Mouse (Mus musculus): ENCODE results near the gene Tmem201. TPM values are rescaled to one million over a fixed set of nuclear protein-coding genes. Genes with fewer than 3 reads are reported as not detected.
"Not testable (repeated sequence)": the region's sequence is repeated elsewhere in the genome, so short reads cannot be mapped to it uniquely, and the experiment has no call there.

Tmem201 gene
- total and polyA plus RNA-seq, 3 experiments: 85.9 to 107 (median 93.3) TPM

DNA sequence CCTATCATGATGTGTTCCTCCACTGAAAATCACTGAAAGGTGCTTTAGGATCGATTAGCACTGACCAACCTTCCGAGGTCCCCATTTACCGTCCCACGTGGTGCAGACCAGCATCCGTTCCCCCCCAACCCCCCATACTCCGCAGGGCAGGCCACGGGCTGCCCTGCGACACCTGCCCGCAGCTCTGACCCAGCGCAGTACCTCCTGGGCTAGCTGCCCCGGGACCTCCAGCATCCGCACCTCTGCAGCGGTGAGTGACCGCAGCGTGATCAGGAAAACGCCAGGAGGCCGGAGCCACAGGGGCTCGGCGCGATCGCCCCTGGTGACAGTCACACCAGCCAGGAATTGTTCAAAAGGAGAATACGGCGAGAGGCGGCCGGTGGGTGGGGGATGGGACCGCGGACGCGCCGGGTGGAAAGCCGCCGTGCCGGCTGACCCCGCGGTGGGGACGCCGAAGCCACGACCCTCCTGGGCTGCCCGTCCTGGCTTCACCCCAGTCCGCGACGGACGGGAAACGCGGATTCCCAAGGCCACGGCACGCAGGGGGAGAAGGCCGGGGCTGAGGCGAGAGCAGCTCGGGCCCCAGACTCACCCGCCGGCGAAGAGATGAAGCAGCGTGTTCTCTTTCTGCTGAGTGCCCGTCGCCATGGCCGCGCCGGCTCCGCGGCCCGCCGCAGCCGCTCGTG is 35.7 kb upstream of the Tmem201 start:
- no peaks in the 10 kb centered on the region for H3K36me3 ChIP-seq (ENCODE audit: control insufficient read depth, insufficient read depth, low read length)
- H3K27ac ChIP-seq: peak overlapping the region; percentile 91
- H3K4me1 ChIP-seq (ENCODE audit: control insufficient read depth, insufficient read depth, low read length): peaks cover 10% of the 10 kb centered on the region
- no peak for TF ChIP-seq CTCF (IDR thresholded peaks at IDR 0.05)
- no peak for TF ChIP-seq EP300 (IDR thresholded peaks at IDR 0.05; ENCODE audit: insufficient read depth, low read depth, low read length)
- no peak for TF ChIP-seq POLR2A (IDR thresholded peaks at IDR 0.05; ENCODE audit: insufficient read depth, low read depth, low read length)
- peak overlapping the region; percentile 74 for H3K4me3 ChIP-seq
- intact Hi-C loops (cut with DNase I): no loop called here
- peaks cover 4% of the 10 kb centered on the region; the same call in 1 of the 2 replicates for H3K79me2 ChIP-seq (replicated peaks; ENCODE audit: control insufficient read depth, insufficient read depth, low read length)
- H3K9ac ChIP-seq (ENCODE audit: low read depth, low read length): peak overlapping the region; percentile 91
- 1% methylated on average over 64 of the region's 65 CpGs for WGBS
- DNase-seq: no peak
- no peaks in the 10 kb centered on the region for H3K27me3 ChIP-seq (ENCODE audit: control insufficient read depth, insufficient read depth, low read length)

DNA sequence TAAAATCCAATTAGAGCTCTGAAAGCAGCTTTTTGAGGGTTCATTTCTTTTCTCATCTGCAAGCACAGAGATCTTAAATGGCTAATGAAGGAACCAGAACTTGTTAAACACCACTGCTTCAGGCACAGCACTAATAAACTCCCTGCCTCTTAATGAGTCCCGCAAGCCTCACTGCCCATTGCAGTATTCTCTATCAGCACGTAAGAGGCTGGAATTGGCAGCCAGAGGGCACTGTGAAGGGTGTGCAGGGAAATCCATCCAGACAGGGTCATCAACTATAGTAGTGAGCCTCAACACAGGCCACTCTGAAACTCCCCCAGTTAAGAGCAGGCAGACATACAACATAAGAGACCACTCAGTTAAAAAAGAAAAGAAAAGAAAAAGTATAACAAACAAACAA is 34.5 kb upstream of the Tmem201 start:
- intact Hi-C loops (cut with DNase I): no loop called here
- Histone ChIP-seq H3K27me3 (ENCODE audit: control insufficient read depth, insufficient read depth, low read length) (no peaks in the 10 kb centered on the region), H3K79me2 (replicated peaks; ENCODE audit: control insufficient read depth, insufficient read depth, low read length) (peaks cover 4% of the 10 kb centered on the region; the same call in 1 of the 2 replicates), H3K4me1 (ENCODE audit: control insufficient read depth, insufficient read depth, low read length) (peaks cover 9% of the 10 kb centered on the region), H3K27ac (peak overlapping the region; percentile 91), H3K4me3 (peak overlapping the region; percentile 74; the same call in 1 of the 2 replicates), H3K36me3 (ENCODE audit: control insufficient read depth, insufficient read depth, low read length) (no peaks in the 10 kb centered on the region), H3K9ac (ENCODE audit: low read depth, low read length) (no peak overlapping the region)
- TF ChIP-seq CTCF (IDR thresholded peaks at IDR 0.05) (peak; percentile 59), POLR2A (IDR thresholded peaks at IDR 0.05; ENCODE audit: insufficient read depth, low read depth, low read length) (no peak), EP300 (IDR thresholded peaks at IDR 0.05; ENCODE audit: insufficient read depth, low read depth, low read length) (0 out of 2 replicates have a peak, but pooled peaks have one; percentile 27)
- no peak for DNase-seq
- 41% methylated on average over 2 of the region's 2 CpGs for WGBS

DNA sequence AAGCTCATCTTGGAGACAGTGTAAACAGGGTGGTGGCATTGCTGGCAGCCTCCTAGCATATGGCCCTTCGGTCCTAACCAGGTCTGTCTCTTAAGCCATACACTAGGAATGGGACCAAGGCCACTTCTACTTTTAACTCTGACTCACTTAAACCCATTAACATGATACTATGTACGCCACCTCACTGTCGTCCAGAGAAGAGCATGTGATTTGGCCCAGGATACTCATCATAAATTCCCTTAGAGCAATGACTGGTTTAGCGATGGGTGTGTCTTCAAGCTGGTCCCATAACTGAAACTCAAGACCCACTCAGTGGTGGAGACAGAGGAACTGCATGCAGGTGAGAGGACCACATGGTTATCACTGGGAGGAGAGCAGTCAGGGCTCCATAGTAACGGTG is 27.4 kb upstream of the Tmem201 start:
- H3K79me2 ChIP-seq (replicated peaks; ENCODE audit: control insufficient read depth, insufficient read depth, low read length): peaks cover 4% of the 10 kb centered on the region; the same call in 1 of the 2 replicates
- H3K27me3 ChIP-seq (ENCODE audit: control insufficient read depth, insufficient read depth, low read length): no peaks in the 10 kb centered on the region
- no peak overlapping the region for H3K27ac ChIP-seq
- H3K36me3 ChIP-seq (ENCODE audit: control insufficient read depth, insufficient read depth, low read length): no peaks in the 10 kb centered on the region
- TF ChIP-seq POLR2A (IDR thresholded peaks at IDR 0.05; ENCODE audit: insufficient read depth, low read depth, low read length) (no peak), CTCF (IDR thresholded peaks at IDR 0.05) (no peak), EP300 (IDR thresholded peaks at IDR 0.05; ENCODE audit: insufficient read depth, low read depth, low read length) (no peak)
- intact Hi-C loops (cut with DNase I): no loop called here
- H3K4me1 ChIP-seq (ENCODE audit: control insufficient read depth, insufficient read depth, low read length): no peaks in the 10 kb centered on the region
- no peak overlapping the region for H3K9ac ChIP-seq (ENCODE audit: low read depth, low read length)
- no peak for DNase-seq
- H3K4me3 ChIP-seq: no peak overlapping the region
- 82% methylated on average over 5 of the region's 5 CpGs for WGBS

DNA sequence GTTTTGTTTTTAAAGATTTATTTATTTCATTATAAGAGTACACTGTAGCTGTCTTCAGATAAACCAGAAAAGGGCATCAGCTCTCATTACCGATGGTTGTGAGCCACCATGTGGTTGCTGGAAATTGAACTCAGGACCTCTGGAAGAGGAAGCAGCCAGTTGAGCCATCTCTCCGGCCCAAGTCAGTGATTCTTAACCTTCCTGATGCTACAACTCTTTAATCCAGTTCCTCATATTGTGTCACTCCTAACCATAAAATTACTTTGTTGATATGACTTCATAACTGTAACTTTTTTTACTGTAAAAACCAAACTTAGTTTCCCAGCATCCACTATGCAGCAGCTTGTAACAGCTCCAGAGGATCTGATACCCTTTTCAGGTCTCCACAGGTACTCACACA is 25.5 kb upstream of the Tmem201 start:
- Histone ChIP-seq H3K79me2 (replicated peaks; ENCODE audit: control insufficient read depth, insufficient read depth, low read length) (peaks cover 2% of the 10 kb centered on the region; the same call in 1 of the 2 replicates), H3K27me3 (ENCODE audit: control insufficient read depth, insufficient read depth, low read length) (no peaks in the 10 kb centered on the region), H3K36me3 (ENCODE audit: control insufficient read depth, insufficient read depth, low read length) (peaks cover 4% of the 10 kb centered on the region; the same call in 1 of the 2 replicates), H3K4me1 (ENCODE audit: control insufficient read depth, insufficient read depth, low read length) (peaks cover 3% of the 10 kb centered on the region), H3K4me3 (no peak overlapping the region), H3K9ac (ENCODE audit: low read depth, low read length) (no peak overlapping the region), H3K27ac (no peak overlapping the region)
- intact Hi-C loops (cut with DNase I): no loop called here
- DNase-seq: no peak
- 59% methylated on average over 2 of the region's 2 CpGs for WGBS
- TF ChIP-seq EP300 (IDR thresholded peaks at IDR 0.05; ENCODE audit: insufficient read depth, low read depth, low read length): no peak
- no peak for TF ChIP-seq POLR2A (IDR thresholded peaks at IDR 0.05; ENCODE audit: insufficient read depth, low read depth, low read length)
- TF ChIP-seq CTCF (IDR thresholded peaks at IDR 0.05): no peak

DNA sequence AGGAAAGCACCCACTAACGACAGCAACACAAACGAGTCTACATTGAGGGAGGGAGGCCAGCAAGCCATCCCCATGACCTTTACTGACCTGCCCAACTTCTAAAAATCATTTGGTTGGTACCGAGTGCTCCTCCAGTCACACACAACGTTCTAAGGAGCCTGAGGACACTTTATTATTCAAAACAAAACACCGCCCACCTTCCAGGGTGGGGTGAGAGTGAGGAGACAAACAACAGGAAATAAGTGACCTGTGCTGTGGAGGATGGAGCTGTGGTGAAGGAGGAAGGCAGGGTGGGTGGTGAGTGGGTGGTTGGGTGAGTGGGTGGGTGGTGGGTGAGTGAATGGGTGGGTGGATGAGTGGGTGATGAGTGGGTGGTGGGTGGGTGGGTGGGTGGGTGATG is 21.7 kb upstream of the Tmem201 start:
- Histone ChIP-seq H3K27ac (no peak overlapping the region), H3K27me3 (ENCODE audit: control insufficient read depth, insufficient read depth, low read length) (no peaks in the 10 kb centered on the region), H3K36me3 (ENCODE audit: control insufficient read depth, insufficient read depth, low read length) (peaks cover 8% of the 10 kb centered on the region; the same call in 1 of the 2 replicates), H3K4me1 (ENCODE audit: control insufficient read depth, insufficient read depth, low read length) (peaks cover 3% of the 10 kb centered on the region), H3K9ac (ENCODE audit: low read depth, low read length) (no peak overlapping the region), H3K79me2 (replicated peaks; ENCODE audit: control insufficient read depth, insufficient read depth, low read length) (no peaks in the 10 kb centered on the region), H3K4me3 (no peak overlapping the region)
- 49% methylated on average over 5 of the region's 5 CpGs for WGBS
- TF ChIP-seq EP300 (IDR thresholded peaks at IDR 0.05; ENCODE audit: insufficient read depth, low read depth, low read length) (no peak), POLR2A (IDR thresholded peaks at IDR 0.05; ENCODE audit: insufficient read depth, low read depth, low read length) (no peak), CTCF (IDR thresholded peaks at IDR 0.05) (no peak)
- intact Hi-C loops (cut with DNase I): no loop called here
- DNase-seq: no peak

DNA sequence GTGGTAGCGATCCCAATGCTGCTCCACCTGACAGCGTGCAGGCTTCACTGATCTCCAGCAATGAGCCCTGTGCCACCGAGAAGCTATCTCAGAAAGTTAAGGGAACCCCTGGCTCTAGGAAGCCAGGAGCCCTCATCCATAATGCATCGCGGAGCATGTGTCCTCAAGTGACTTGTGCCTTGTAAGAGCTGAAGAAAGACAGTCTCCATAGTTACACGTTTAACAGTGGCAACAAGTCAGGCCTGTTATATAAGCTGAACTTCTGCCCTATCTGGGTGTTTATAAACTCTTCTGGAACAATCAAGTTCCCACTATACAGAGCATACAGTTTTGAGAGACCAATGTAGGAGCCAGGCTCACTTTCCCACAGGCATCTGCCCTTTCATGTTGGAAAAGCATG is 20.6 kb upstream of the Tmem201 start:
- intact Hi-C loops (cut with DNase I): no loop called here
- no peak overlapping the region for H3K9ac ChIP-seq (ENCODE audit: low read depth, low read length)
- peaks cover 3% of the 10 kb centered on the region for H3K4me1 ChIP-seq (ENCODE audit: control insufficient read depth, insufficient read depth, low read length)
- DNase-seq: peak in 1 of 2 experiments; percentile 44
- no peaks in the 10 kb centered on the region for H3K79me2 ChIP-seq (replicated peaks; ENCODE audit: control insufficient read depth, insufficient read depth, low read length)
- no peaks in the 10 kb centered on the region for H3K27me3 ChIP-seq (ENCODE audit: control insufficient read depth, insufficient read depth, low read length)
- H3K27ac ChIP-seq: peak overlapping the region; percentile 56
- WGBS: 53% methylated on average over 6 of the region's 6 CpGs
- no peak overlapping the region for H3K4me3 ChIP-seq
- H3K36me3 ChIP-seq (ENCODE audit: control insufficient read depth, insufficient read depth, low read length): peaks cover 8% of the 10 kb centered on the region; the same call in 1 of the 2 replicates
- TF ChIP-seq CTCF (IDR thresholded peaks at IDR 0.05) (no peak), EP300 (IDR thresholded peaks at IDR 0.05; ENCODE audit: insufficient read depth, low read depth, low read length) (0 out of 2 replicates have a peak, but pooled peaks have one; percentile 39), POLR2A (IDR thresholded peaks at IDR 0.05; ENCODE audit: insufficient read depth, low read depth, low read length) (no peak)

DNA sequence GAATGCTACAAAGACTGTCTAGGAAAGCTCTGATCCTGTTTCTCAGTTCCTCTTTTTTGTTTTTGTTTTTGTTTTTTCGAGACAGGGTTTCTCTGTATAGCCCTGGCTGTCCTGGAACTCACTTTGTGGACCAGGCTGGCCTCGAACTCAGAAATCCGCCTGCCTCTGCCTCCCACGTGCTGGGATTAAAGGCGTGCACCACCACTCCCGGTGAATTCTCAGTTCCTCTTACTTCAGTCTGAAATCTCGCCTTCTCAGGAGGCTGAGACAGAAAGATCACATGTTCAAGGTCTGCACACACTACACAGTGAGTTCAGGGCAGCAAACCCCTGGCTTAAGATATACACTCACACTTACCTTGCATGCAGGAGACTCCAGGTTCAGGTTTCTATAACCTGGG is 18.7 kb upstream of the Tmem201 start:
- DNase-seq; H3K79me2 ChIP-seq (replicated peaks; ENCODE audit: control insufficient read depth, insufficient read depth, low read length); H3K4me3 ChIP-seq; H3K27me3 ChIP-seq (ENCODE audit: control insufficient read depth, insufficient read depth, low read length); H3K36me3 ChIP-seq (ENCODE audit: control insufficient read depth, insufficient read depth, low read length); H3K27ac ChIP-seq; H3K9ac ChIP-seq (ENCODE audit: low read depth, low read length); H3K4me1 ChIP-seq (ENCODE audit: control insufficient read depth, insufficient read depth, low read length); intact Hi-C loops (cut with DNase I): not testable (repeated sequence)
- WGBS: 79% methylated on average over 7 of the region's 7 CpGs
